Mouse (Mus musculus) T-cell, adult 2 months (primary cell): ENCODE data around the gene Slc30a9.

Experiments
- DNase-seq: peaks from one replicate; pipeline ENCODE4 v3.0.0; 2022; ENCODE audit warnings: low spot score

Slc30a9 gene

DNA sequence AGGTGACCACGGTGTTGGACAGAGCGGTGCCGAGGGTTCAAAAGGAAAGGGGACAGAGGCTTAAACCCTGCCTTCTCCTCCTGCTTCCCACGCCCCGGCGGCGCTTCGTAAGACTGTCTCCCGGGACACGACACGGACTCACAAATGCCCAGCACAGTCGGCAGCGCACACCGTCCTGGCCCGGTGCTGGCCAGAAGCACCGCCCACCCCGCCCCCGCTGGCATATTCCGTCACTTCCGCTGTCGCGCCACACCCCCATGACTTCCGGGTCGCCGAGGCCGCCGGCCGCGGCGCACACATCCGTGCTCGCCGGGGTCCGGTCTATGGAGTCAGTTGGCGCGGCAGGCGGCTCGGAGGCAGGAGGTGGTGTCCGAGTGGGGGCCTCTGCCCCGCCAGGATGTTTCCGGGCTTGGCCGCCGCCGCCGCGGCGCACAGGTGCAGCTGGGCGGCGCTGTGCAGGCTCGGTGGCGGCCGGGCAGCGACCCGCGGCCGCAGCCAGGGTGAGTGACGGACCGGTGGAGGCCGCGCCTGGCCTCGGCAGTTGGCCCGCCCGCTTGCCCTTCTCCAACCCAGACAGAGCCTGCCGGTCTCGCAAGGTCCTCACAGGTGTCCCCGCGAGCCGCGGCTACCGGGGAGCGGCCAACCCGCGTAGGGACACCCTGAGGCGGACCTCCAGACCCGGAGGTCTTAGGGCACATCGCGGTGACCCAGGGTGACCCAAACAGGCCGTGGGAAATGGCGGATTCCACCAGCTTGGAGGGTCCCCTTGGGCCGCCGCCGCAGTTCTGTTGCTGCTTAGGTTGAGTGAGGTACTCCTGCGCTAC is at the start of gene Slc30a9:
Slc30a9 (plus strand) TSS at position 258 of the 824 bp plus-strand sequence.
- DNase-seq, result peak; percentile 84

DNA sequence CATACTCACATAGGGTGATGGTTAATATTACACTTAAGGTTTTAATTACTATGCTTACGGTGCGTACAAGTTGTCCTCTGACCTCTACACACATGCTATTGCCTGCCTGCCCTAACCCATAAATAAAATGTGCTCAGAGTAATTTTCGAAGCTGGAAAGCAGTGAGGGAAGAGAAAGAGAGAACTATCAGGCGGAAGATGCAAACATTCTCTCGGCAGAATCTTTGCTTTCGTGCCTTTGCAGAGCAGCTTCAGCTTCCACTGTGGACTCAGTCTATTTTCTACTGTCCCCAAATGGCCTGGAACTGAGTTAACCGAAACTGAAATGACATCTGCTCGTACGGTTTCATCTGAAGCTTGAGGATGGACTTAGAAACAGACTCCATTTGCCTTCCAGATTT is 48.3 kb upstream of the Slc30a9 start:
- no peak for DNase-seq

DNA sequence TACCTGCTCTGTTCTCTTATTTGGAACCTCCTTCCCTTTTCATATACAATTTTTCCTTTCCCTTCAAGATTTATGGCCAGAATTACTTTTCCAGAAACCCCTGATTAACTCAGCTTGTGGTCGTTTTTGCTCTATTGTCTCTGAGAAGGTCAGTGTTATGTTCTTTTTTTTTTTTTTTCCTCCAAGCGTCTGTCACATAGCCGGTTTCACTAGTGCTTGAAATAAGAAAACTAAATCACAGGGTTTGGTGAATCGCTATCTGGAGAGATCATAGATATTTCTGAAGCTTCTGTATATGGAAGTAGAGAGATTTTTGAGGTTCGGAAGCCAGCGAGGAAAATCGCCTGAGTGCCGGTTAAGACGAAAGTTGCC is 46.6 kb upstream of the Slc30a9 start:
- DNase-seq, result no peak

- DNase-seq, result peak; percentile 91
Observed at GRCm38 (mm10) chr5:67260531-67261371, 46.0 kb upstream of the Slc30a9 start, which contains the start of gene Tmem33. Gene Tmem33, plus strand, starts transcription at chr5:67260565.

GRCm38 (mm10) chr5:67262964-67263363 is 43.8 kb upstream of the Slc30a9 start:
- DNase-seq, result no peak

GRCm38 (mm10) chr5:67266106-67266505 is 40.6 kb upstream of the Slc30a9 start:
- no peak for DNase-seq

- DNase-seq, result no peak
Observed at GRCm38 (mm10) chr5:67269309-67269708, 37.4 kb upstream of the Slc30a9 start.

GRCm38 (mm10) chr5:67279407-67279806 is 27.3 kb upstream of the Slc30a9 start:
- DNase-seq, result no peak

DNA sequence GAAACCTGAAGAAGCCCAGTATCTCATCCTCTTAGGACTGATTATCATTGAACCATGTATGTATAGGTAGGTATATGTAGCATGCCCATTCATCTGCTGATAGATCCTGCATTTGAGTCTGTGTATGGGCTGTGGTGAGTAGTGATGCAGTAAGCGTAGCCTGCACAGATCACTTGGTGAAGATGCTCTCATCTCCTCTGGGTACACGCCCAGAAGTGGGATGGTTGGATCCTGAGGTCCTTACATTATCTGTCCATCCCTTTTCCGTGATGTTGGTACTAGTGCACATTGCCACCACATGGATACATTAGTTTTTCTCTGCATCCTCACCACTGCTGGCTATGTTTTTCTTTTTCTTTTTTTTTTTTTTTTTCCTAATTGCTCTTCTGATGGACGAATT is 26.9 kb upstream of the Slc30a9 start:
- no peak for DNase-seq

GRCm38 (mm10) chr5:67280400-67280799 is 26.4 kb upstream of the Slc30a9 start:
- no peak for DNase-seq

DNA sequence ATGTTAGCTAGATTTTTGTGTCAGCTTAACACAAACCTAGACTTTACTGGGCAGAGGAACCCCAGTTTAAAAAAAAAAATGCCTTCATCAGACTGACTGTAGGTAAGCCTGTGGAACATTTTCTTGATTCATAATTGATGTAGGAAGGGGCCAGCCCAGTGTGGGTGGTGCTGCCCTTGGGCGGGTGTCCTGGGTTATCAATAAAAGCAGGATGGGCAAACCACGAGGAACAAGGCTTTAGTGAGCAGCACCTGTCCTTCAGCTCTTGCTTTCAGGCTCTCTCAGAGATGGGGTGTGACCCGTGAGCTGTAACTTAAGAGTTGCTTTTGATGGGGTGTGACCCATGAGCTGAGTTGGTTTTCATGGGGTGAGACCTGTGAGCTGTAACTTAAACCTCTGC is 11.7 kb upstream of the Slc30a9 start:
- no peak for DNase-seq

- DNase-seq, result no peak
Observed at GRCm38 (mm10) chr5:67295682-67296081, 11.1 kb upstream of the Slc30a9 start.

GRCm38 (mm10) chr5:67296171-67296570 is 10.6 kb upstream of the Slc30a9 start:
- no peak for DNase-seq

DNA sequence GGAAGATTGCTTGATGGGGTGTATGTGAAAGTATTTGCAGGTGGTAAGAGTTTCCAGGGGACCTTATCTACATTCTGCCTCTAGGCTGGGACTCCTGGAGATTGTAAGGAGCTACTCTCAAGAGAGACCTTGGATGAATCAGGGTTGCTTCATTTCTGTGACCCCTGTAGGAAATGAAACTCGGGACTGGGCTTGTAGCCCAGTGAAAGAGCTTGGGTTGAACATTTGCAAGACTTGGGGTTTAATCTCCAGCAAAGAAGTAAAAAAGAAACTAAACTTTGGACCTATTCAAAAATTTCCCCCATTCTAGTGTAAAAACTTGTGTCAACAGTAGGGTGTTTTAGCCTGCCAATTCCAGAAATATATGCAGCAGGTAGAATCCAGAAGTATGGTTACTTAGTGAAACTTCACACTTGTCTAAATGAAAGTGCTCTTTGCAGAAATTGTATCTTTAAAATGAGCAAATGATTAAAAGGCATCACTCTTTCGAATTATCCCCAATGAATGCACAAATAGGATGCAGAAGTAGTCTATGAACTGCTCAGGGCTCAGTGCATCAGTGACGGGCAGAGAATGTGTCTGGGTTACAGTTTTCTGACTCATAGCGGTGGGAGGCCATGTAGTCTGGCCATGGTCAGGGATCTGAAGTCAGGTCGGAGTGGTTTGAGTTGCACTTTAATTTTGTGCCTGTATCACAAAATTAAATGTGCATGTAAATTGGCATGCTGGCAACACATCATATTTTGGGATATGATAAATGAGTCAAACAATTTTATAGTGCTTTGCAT is 9.5 kb upstream of the Slc30a9 start:
- DNase-seq, result no peak

- DNase-seq, result peak; percentile 61
Observed at GRCm38 (mm10) chr5:67299847-67300412, 6.8 kb upstream of the Slc30a9 start.

GRCm38 (mm10) chr5:67300926-67301597 is 5.7 kb upstream of the Slc30a9 start:
- DNase-seq, result no peak

DNA sequence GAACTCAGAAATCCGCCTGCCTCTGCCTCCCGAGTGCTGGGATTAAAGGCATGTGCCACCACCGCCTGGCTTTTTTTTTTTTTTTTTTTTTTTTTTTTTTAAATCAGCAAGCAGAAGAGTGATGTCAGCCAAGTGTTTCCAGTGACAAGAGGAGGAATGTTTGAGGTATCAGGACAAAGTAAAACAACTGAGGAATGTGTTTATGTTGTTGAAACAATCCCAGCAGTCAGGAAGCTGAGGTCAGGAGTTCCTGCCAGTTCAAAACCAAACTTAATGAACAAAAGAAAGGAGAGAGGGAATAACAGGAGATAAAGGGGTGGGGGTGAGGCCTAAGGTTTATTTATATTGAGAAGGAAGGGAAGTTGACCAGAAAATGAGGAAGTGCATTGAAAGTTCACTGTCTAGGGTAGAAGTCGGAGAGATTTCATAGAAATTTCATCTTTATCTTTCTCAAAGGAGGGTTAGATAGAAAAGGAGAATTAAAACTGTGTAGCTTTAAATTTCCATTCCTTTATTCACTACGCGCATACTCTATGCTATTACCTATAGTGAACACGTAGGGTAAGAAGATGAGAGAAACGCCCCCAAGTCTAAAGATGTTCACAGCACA is 4.9 kb upstream of the Slc30a9 start:
- no peak for DNase-seq

DNA sequence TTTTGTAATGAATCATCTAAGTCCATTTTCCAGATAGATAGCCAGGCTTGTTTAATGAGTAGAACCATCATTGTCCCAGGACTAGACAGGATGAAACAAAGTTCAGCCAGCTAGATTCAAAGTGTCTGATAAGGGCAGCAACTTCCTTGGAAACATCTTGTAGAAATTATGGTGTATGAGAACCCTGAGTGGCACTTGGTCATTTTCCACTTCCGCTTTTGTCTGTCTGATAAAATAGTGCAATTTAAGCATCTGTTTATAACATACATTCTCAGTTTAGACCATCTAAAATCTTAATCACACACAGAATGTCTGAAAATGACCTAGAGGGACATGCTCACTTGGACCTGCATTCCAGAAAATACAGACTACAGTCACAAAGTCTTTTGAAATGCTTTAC is 2.9 kb upstream of the Slc30a9 start:
- DNase-seq, result no peak

DNA sequence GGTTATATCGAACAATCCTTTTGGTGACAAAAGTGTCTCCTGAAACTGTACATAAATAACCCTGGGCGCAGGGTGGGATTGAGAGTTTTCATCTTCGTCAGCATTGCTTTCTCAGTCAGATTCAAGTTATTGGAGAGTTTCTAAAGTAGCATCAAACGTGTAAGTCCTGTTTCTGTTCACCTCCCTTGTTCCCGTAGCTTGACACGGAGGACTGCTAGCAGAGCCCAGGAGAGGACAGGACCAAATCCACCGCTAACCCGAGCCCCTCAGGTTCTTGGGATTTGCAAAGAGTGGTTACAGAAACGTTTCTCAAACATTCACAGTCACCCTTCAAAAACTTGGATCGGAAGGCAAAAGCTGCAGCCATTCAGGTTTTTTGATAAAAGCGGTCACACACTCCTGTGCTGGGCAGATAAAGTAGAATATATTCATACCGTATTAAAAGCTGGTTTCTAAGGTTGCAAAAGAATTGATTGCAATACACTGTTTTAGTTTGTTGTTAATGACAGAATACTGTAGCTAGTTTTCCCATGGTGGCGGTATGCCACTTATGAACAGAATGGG is 986 bp downstream of the Slc30a9 start:
- peak; percentile 9 for DNase-seq

- no peak for DNase-seq
Observed at GRCm38 (mm10) chr5:67311811-67312521, 5.2 kb downstream of the Slc30a9 start.
